Mouse (Mus musculus) lung, postnatal 4 days (tissue): Measurements from ENCODE around the gene Chic2.
A peak's percentile ranks its signal among the peaks of the same experiment; 100 is the strongest.

Source experiments
- DNase-seq, 2 experiments: peaks; one replicate each; pipeline ENCODE4 v3.0.0; 2021

The Chic2 gene

DNA sequence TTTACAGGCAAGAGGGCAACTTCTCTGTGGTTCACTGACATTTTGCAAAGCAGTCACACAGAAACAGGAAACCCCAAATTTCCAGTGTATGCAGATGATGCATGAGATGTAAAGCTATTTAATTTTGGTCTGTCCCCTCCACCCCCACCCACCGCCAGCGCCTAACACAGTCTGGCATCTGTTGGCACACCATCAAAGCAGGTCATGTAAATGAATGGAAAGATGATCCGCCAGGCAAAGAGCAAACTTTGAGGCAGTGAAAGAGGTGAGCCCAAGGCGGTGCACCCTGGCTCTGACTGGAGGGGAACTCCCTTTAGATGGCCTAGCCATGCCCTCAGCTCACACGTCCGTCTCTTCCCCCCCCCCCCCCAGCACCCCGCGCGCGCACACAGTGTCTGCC is 22.1 kb upstream of the Chic2 start:
- no peak for DNase-seq

DNA sequence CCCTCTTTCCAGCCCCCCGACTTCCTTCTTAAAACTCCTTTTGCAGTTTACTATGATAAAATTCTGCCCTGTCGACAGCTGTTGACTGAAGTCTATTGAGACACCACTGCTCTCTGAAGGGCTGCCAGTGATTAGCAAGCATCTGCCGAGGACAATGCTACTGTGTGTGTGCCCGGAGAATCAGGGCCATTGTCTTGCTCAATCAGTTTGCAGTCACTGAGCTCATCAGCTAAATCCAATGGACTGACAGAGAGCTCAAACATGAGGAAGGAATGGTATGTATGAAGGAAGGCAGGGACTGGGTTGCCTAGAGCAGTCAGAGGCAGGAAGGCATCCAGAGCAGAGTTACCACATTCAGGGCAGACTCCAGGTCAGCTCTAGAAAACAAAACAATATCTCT is 18.6 kb upstream of the Chic2 start:
- peak in 1 of 2 experiments; percentile 49 for DNase-seq

DNA sequence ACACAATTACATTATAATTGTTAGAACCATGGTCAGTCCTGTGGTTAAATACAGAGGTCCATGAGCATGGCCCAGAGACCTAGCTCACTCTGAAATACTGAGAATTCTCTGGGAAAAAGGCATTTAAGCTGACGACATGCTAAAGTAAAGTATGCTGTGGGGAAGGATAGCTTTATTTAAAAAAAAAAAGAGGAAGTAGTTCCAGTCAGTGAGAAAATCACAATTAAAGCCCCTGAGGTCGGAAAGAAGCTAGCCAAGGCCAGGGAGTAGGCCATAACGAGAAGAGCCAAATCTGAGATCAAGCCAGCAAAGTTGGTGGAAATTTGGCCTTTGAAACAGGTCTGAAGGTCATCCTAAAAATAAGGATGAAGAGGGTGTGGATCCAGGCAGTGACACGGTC is 6.5 kb upstream of the Chic2 start:
- no peak for DNase-seq

DNA sequence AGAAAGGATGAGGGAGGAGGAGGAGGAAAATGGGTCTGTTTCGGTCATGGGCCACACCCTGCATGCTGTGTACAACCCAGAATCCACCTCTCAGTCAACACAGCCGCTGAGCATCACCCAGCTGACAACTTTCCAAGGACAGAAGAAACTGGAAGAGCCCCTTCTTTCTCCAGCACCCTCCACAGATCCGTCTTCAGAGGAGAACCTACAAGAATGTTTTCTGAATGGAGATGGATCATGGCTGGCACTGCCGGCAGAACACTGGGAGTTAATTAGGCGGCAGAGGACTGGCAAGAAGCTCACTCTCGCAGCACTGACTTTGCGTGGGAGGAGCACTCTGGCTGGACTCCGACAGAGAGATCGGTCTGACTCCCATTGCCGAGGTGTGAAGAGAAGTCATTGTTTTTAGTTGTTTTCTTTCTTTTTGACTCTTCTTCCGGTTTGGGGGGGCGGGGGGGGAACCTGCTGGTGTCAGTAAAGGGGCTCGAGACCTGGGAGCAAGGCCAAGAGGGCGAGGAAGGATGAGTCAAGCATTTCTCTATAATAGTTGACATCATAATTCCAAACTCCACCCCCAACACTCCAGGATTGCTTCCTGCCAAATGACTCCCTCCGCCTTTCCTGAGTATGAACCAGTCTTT is 2.2 kb upstream of the Chic2 start:
- DNase-seq, result peak; percentile 78

DNA sequence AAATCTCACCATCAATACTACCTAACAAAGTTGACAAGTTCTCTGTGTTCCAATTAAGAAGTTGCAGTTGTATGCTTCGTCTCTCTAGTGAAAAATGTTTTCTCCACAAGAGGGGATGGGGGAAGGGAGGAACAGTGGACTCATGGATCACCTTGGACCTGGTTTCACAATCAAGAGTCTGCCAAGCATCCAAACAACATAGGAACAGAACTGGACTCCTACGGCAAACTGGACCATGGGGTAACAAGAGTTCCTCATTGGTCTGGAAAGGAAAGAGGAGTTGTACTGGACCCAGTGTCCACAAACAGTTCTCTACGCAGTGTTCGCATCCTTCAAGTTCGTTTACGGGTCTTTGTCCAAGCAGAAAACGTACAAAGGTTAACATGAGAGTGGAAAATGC is 797 bp upstream of the Chic2 start:
- no peak for DNase-seq

DNA sequence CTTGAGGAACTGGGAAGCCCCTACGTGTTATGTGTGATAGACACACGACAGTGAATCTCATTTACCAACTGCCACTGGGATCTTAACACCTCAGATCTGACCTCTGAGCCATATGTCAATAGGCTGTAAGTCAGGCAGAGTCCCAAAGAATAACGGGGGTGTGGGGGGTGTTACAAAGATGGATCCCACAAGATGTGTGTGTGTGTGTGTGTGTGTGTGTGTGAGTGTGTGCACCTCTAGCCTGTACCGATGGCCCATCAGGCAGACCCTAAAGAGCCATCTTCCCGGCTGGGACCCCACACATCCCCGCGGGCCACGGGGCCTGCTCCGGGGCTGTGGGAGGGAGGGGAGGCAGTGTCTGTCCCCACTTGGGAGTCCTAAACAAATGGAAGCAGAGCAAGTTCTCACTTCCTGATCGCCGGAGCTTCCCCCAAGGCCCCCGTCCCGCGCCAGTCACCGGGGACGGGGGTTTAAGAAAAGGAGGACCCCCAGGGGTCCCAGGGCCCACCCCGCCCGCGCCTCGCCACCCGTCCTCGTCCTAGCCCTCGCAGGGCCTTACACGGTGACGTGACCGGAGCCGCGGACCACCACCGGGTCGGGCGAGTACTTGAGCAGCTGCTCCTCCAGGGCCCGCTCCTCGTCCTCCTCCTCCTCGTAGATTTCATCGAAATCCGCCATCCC is 813 bp downstream of the Chic2 start:
- peak in 1 of 2 experiments; percentile 64 for DNase-seq

DNA sequence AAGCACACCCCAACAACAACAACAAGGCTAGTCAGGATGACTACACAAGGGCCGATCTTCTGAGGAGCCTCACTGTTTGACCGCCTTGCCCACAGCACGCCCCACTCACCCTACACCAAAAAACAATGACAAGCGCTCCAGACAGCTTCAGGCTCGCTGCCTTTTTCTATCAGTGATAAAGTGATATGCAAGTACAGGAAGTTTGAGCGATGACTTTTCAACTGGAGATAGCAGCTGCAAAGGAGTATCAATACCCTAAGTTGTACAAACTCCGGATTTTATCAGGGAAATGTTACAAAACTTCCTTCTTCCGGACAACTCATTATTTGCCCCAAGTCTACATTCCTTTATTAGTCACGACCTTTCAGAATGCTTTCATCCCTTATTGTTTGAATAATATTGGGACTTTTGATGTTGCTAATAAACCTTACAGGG is 1.5 kb downstream of the Chic2 start:
- DNase-seq, result no peak

DNA sequence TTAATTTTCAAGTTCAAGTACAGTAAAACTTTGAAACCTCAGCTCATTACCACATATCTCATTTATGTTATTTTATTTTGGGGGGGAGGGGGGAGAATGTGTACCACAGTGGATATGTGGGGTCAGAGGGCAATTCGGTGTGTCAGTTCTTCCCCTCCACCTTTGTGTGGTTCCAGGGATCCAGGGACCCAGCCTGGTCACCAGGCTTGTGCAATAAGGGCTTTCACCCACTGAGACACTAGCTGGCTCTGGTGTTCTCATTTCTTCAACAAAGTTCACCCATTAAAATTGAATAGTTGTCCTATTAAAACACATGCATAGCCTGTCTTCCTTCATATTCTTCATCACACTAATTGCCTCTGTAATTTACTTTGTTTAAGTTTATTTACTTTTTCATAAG is 5.3 kb downstream of the Chic2 start:
- no peak for DNase-seq

DNA sequence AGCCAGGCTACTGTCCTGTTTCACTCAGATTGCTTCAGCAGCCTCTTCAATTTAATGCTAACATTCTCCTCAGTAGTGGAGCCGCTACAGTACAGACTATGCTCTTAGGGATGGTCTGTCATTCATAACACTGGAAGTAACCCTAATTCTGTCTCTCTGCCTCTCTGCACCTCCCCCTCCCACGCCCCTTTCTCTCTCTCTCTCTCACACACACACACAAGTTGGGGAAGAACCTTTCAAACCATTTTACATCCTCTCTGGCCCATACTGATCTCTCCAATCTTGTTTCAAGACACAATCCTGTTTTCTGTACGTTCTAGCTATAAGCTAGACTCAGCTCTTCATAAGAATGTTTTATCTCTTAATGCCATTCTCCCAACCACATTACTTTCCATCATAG is 9.1 kb downstream of the Chic2 start:
- no peak for DNase-seq

DNA sequence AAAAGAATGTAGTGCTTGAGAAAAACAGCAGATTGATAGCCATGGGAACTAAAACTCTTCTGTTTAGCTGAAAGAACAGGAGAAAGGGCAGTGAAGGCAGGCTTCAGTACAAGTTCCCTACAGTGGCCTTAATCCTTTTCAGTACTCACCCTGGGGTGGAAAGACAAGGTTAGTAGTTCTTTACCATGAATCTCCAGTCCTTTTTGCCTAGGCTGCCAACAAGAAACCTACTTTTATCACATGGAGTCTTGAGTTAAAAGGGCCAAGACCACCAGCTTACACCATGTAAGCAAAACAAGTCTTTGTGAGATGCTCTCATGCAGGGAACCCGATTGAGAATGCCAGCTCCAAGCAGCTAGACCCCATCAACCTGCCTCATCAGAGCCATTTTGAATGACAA is 29.8 kb downstream of the Chic2 start:
- no peak for DNase-seq

DNA sequence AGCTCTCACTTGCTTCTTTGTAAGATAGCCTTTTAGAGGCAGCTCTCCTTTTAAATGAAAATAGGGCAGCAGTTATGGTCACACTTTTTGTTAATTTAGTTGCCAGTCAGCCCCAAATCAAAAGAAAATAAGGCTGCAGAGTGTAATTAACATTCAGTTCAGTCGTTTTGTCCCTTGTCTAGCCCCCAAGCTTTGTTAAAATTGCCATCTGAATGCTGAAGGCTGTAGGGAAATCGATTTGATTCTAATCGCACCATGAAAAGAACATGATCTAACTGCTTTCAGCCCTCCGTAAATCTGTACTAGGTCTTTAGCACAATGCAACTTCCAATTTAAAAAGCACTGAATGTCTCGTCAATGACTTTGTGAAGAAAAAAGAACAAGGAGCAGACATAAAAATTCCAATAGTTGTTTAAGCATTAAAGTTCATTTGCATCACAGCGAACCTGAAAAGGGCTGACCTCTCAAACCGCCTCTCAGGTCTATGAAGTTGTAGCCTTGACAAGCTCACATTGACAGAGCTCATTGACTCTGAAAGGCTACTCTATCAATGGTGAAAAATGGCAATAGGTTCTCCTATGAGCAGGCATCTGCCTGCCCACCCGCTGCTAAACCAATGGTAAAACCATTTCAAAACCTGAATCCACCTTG is 31.7 kb downstream of the Chic2 start:
- DNase-seq, result no peak

DNA sequence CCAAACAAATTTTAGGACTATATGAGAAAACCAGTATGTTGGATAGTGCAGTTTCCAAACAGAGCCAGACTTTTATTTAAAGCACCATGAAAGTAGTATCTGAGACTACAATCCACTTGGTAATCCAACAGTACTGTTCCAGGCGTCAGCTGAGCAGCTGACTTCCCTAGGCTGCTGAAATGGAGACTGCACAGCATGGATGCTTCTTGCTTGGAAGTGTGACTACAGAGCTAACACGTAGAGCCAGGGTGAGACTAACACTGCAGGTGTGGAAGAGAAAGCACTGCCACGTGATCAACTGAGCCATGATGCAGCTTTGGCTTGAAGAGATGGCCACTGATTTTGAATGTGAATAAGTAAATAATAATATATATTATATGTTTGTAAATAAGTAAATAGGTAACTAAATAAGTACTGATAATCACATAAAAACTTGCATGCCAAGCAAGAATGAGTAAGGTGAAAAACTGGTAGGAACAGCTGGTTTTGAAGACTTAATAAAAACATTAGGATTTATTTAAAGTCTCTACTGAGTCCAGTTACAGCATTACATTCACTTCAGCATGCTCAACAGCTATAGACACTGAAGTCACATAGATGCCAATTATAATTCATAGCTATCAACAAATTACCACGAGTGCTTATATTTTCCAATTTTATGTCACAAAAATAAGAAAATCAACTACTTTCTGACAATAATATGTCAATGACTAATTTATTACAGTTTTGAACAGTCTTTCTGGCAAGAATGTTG is 32.4 kb downstream of the Chic2 start:
- no peak for DNase-seq

DNA sequence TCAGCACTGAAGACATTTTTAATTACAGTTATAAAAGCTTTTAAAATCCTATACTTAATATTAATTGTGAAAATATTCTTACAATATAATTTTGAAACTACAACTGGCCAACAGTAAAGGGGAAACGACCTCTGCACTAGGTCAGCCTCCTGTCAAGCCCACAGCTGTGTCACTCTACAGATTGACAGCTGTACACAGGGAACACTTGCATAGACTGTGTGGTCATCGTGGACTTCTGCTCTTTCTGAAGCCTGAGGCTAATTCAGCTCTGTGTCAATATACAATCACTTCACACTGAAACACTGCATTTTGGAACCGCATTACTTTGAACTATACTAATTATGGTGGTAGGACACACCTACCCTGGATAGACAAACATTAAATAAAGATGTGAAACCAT is 39.8 kb downstream of the Chic2 start:
- DNase-seq, result no peak

DNA sequence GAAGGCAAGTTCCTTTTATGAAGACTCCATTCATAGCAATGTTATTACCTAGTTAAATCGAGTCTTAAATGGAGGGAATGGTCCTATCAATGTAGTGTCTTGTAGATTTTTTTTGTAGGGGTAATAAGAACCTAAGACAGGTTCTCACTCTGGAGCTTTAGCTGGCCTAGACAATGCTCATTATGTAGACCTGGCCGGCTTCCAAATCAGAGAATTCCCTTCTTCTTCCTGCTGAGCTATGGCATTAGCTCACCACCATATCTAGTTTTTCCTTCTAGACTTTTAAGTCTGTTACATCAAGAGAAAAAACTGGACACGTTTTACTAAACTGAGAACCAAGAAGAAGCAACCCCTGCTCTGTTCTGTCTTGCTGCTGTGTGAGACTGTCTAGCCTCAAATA is 42.5 kb downstream of the Chic2 start:
- no peak for DNase-seq

DNA sequence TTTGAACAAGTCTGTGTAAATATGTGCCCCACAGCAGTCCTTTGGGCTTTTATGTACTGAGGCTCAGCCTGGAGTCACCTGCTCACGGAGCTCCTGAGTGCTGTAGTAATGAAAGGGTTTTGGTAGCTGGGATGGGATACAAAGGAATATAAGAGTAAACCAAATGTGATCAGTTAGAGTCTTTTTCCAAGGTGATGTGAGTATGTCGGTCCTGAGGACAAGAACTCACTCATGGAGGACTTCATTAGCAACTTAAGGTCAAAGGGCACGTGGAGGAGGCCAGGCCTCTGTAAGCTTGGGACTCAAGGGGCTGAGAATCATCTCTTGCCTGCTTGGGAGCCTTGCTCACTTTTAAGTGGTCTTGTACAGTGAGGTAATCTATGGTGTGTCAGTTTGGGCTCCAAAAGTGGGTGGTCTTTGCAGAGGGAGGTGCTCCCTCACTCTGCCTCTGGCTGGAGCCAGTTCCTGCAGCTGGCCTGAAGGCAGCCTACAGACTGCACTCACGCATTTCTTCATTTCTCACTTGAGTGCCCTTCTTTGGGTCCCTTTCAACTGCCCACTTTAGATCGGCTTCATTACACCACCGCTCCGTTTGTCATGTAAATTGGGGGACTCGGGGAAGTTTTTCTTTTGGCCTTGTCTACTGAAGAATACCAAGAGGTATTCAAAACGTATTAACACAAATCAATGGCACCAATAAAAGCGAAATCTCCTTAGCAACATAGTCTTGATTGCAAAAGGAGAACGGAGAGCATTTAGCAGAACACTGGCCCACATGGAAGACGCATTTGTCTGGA is 45.7 kb downstream of the Chic2 start:
- no peak for DNase-seq

DNA sequence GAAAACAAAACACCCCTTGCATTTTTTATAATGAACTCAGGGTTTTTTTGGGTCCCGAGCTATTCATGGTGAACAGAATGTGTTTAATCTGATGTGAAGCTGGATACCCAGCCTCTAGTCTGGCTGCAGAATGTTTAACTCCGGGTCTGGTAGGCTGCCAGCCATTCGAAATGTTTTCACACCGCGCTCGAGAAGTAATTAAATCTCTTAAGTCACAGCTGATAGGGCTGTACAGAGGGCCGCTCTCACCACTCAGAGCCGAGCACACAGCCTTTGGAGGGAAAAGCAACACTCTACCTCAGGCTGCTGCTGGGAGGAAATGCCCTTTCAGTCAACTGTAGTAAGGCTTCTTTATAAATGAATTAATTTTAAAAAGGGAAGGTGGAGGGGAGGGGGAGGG is 49.6 kb downstream of the Chic2 start:
- no peak for DNase-seq

DNA sequence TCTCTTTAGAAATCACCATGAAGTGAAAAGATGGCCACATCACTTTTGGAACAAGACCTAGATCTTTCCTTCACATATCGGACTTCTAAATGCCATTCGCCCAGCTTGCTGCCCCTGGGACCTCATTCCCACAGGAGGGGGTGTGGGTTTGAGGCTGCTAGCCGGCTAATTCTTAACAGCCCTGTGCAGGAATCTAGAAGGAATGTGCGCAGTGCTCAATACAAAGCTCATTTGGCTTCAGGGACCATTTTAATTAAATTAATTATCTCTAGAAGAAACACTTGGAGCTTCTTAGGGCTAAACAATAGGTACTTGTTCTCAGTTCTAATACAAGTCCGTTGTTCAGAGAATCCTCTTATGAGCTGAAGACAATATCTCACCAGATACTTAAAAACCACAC is 60.5 kb downstream of the Chic2 start:
- DNase-seq, result no peak

DNA sequence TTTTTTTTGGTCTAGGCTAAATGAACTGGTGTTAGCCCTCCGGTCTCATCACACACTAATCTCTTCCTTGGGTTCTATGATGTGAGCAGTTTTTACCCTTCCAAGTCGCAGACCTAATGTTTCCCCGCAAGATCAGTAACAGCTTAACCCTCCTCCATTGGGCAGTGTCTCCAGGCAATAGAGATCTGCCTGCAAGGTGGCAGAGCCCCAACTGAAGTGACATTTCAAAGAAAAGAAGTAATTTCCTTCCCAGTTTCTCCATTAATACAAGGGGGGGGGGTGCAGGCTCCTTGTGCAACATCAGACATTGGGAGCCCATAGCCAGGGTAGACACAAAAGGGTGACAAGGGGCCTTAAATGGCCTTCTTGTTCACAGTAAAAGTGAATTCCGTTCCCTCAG is 64.0 kb downstream of the Chic2 start:
- DNase-seq, result no peak

DNA sequence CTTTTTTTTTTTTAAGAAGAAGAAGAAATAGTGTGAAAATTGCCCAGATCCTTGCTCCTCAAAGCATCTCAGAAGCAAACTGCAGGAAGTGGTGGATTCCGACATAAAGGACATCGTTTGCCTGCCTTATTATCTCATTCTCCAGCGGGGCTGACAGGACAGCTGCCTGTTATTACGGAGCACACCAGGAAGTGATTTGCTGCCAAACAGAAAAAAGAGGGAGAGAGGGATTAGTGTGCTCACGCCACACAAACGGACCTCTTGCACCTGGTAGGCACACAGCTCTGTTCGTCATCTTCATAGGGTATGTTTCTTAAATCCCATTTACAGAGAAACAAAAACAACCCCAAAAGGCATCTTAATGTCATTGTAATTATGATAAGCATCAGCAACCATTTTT is 64.4 kb downstream of the Chic2 start:
- DNase-seq, result no peak

DNA sequence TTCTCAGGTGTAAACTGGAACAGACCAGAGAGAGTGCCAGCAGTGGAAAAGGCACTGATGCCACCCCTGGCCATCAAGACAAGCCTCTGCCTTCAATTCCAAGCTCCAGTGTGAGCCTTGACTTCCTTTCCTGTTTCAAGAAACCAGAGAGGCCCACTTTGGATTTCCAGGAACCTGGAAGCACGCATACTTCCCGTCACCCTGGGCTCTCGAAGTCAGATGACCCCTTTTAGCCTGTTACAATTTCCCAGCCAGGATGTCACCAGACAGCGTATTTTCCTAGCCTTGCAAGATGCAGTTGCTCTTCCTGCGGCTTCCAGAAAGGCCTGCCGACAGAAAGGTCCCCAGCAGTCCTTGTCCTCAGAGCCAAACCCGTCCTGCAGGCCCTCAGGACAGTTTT is 65.0 kb downstream of the Chic2 start:
- DNase-seq, result no peak

DNA sequence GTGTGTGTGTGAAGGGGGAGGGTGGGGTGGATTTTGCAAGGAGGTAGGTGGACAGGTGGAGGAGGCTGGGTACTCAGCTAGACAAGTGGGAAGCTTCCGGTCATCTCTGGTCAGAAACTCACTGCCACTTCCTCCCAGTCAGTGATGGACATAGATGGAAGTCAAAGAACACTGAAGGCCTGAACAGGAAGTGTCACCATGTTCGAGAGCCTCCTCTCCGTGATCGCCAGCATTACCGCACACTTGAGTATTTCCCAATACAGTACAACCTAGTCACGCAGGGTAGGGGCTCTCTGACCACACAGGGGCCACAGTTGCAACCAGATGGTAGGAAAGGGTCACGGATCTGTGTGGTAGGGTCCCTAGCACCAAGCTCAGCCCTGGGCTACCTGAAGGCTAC is 69.1 kb downstream of the Chic2 start:
- no peak for DNase-seq

DNA sequence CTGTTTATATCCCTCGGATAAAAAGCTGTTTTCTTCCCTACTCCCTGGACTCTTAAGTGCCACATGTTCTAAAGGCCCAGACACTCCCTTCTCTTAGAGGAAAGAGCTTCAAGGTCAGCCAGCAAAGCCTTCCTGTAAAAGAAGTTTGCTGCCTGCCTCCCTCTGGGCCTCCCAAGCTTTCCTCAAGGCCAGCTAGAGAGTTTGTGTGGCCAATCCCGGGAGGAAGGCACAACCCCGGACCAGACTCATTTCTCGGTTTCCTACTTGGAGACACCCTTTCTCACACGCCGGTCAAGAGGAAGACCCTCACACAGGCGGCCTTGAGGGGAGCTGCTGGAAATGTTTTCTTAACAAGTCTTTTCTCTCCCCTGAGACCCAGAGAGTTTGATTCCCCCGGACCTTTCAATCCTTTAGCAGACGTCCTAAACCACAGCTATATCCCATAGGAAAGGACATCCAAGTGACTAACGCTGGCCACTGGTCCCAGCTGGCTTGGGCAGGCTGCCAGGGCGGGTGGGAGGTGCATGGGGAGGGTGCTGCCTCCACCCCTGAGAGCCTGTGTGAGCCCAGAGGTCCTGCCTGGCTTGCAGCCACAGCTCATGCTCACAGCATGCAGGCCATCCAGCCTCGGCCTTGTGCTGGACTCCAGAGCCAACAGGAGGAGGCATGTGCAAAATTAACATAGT is 69.7 kb downstream of the Chic2 start:
- DNase-seq, result peak; percentile 88 to 94
